Comparison of ENCODE assay signal across 15 mouse cellular contexts in the genomic region with DNA sequence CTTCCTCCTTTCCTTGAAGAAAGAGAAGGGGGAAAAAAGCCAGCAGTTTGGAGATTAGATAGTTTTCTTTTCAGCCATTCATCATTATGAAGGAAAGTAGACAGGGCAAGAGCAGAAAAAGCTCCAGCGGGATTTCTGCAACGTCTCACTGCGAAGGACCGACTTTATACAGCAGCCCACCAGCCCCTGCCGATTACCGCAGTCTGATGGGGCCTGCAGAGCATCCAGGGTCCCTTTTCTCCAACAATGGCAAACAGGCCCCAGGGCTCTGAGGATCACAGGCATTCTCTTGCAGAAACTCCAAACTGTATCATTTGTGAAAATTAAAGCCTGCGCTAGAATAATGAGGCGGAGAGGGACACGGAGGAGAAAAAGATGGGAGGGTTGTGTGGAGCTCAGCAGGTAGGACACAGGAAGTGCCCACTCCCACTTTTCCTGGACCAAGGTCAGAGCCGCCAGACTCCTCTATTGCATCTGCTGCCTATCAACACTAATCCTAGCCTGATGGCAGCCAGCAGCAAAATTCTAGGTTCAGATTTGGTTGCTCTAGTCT. TPM values are rescaled to one million over a fixed set of nuclear protein-coding genes. Genes with fewer than 3 reads are reported as not detected.
DNase-seq lines count a peak whose midpoint lies in the region; ATAC-seq and TF ChIP-seq lines count a peak whose summit lies in the region.
"Had no signal": no experiment of that assay in that cellular context is flagged by ENCODE, and none has a peak within 500 bp of the region (broad histone marks: within the 10 kb centered on the region; RNA-seq: fewer than 3 reads in every experiment).

No protein-coding gene starts in this region.

- WGBS in lung, embryonic 14.5 days: 42% methylated on average over 10 of the region's 10 CpGs
- 21% methylated on average over 10 of the region's 10 CpGs for WGBS in embryonic facial prominence, embryonic 13.5 days
- WGBS in limb, embryonic 12.5 days: 20% methylated on average over 10 of the region's 10 CpGs
- 37% methylated on average over 10 of the region's 10 CpGs for WGBS in midbrain, postnatal 0 days

- peaks cover 26% of the 10 kb centered on the region for H3K36me3 ChIP-seq in lung, embryonic 14.5 days (ENCODE audit: insufficient read depth)
- H3K36me3 ChIP-seq in embryonic facial prominence, embryonic 13.5 days: peaks cover 3% of the 10 kb centered on the region; the same call in 1 of the 2 replicates
- H3K36me3 ChIP-seq in limb, embryonic 12.5 days: peaks cover 21% of the 10 kb centered on the region
- H3K36me3 ChIP-seq in midbrain, postnatal 0 days (ENCODE audit: insufficient read depth, low read length): no peaks in the 10 kb centered on the region

- no peak overlapping the region for H3K9ac ChIP-seq in lung, embryonic 14.5 days
- H3K9ac ChIP-seq in embryonic facial prominence, embryonic 13.5 days: no peak overlapping the region
- H3K9ac ChIP-seq in limb, embryonic 12.5 days (replicated peaks): no peak overlapping the region
- no peak overlapping the region for H3K9ac ChIP-seq in midbrain, postnatal 0 days (replicated peaks; ENCODE audit: low read length, poor library complexity, severe bottlenecking)

- H3K27me3 ChIP-seq in lung, embryonic 14.5 days (ENCODE audit: insufficient read depth, low read length): peaks cover 4% of the 10 kb centered on the region; the same call in 1 of the 2 replicates
- H3K27me3 ChIP-seq in embryonic facial prominence, embryonic 13.5 days: peaks cover 23% of the 10 kb centered on the region
- H3K27me3 ChIP-seq in limb, embryonic 12.5 days: no peaks in the 10 kb centered on the region
- no peaks in the 10 kb centered on the region for H3K27me3 ChIP-seq in midbrain, postnatal 0 days (ENCODE audit: insufficient read depth, low read length)

- no peaks in the 10 kb centered on the region for H3K9me3 ChIP-seq in lung, embryonic 14.5 days (ENCODE audit: low read depth, low read length)
- no peaks in the 10 kb centered on the region for H3K9me3 ChIP-seq in embryonic facial prominence, embryonic 13.5 days
- no peaks in the 10 kb centered on the region for H3K9me3 ChIP-seq in limb, embryonic 12.5 days
- no peaks in the 10 kb centered on the region for H3K9me3 ChIP-seq in midbrain, postnatal 0 days (ENCODE audit: low read length)

- no peak for DNase-seq in lung, embryonic 14.5 days
- DNase-seq in lung, adult 18-20 months: no peak
- DNase-seq in midbrain, postnatal 0 days (ENCODE audit: low spot score): no peak
- no peak for DNase-seq in embryo, embryonic 10 days (ENCODE audit: low spot score)
- DNase-seq in kidney, postnatal 4 days: no peak
- DNase-seq: cerebellum, adult 11 months; gastrocnemius, adult 2 months; heart, adult 18-20 months; layer of hippocampus, postnatal 36 days; left cerebral cortex, postnatal 4 days; lung, adult 2 months had no signal

- H3K4me2 ChIP-seq in lung, embryonic 14.5 days: no peak overlapping the region
- peak overlapping the region; percentile 32 for H3K4me2 ChIP-seq in embryonic facial prominence, embryonic 13.5 days
- H3K4me2 ChIP-seq in limb, embryonic 12.5 days: peak overlapping the region; percentile 39
- 0 out of 2 replicates have a peak overlapping the region, but pooled peaks have one; percentile 15 for H3K4me2 ChIP-seq in midbrain, postnatal 0 days (ENCODE audit: low read depth, low read length, poor library complexity, severe bottlenecking)

- H3K4me3 ChIP-seq in lung, embryonic 14.5 days (ENCODE audit: low read depth, low read length): no peak overlapping the region
- H3K4me3 ChIP-seq in embryonic facial prominence, embryonic 13.5 days: no peak overlapping the region
- no peak overlapping the region for H3K4me3 ChIP-seq in limb, embryonic 12.5 days (replicated peaks)
- H3K4me3 ChIP-seq in midbrain, postnatal 0 days (ENCODE audit: low read depth, low read length): no peak overlapping the region
- H3K4me3 ChIP-seq: gastrocnemius, adult 2 months had no signal

- no peak for TF ChIP-seq CTCF in lung, embryonic 14.5 days (IDR thresholded peaks at IDR 0.05; ENCODE audit: low read depth)
- TF ChIP-seq CTCF in midbrain, postnatal 0 days (IDR thresholded peaks at IDR 0.05): no peak

- peaks cover 9% of the 10 kb centered on the region; the same call in 1 of the 2 replicates for H3K4me1 ChIP-seq in lung, embryonic 14.5 days (ENCODE audit: insufficient read depth)
- H3K4me1 ChIP-seq in embryonic facial prominence, embryonic 13.5 days: peaks cover 30% of the 10 kb centered on the region
- H3K4me1 ChIP-seq in limb, embryonic 12.5 days (replicated peaks): peaks cover 59% of the 10 kb centered on the region
- H3K4me1 ChIP-seq in midbrain, postnatal 0 days (ENCODE audit: insufficient read depth, low read length): no peaks in the 10 kb centered on the region

- H3K27ac ChIP-seq in lung, embryonic 14.5 days (ENCODE audit: low read depth): peak overlapping the region; percentile 25; the same call in 1 of the 2 replicates
- no peak overlapping the region for H3K27ac ChIP-seq in embryonic facial prominence, embryonic 13.5 days
- H3K27ac ChIP-seq in limb, embryonic 12.5 days: peak overlapping the region; percentile 94
- H3K27ac ChIP-seq in midbrain, postnatal 0 days (ENCODE audit: low read depth, low read length): no peak overlapping the region
- H3K27ac ChIP-seq: gastrocnemius, adult 2 months had no signal

- ATAC-seq in lung, embryonic 14.5 days (ENCODE audit: insufficient read depth): no peak
- no peak for ATAC-seq in embryonic facial prominence, embryonic 13.5 days (ENCODE audit: insufficient number of reproducible peaks, insufficient read depth, low FRiP score, low TSS enrichment, low read depth)
- no peak for ATAC-seq in limb, embryonic 12.5 days (ENCODE audit: insufficient number of reproducible peaks, insufficient read depth, low FRiP score, low TSS enrichment, low read depth)
- ATAC-seq in midbrain, postnatal 0 days (ENCODE audit: low FRiP score): no peak
- ATAC-seq: intestine, postnatal 0 days had no signal

RNA-seq across cellular contexts. Expression of gene Tbx4, which starts 32.2 kb away (rescaled TPM):
- 67.9 and 73.4 TPM in 2 replicates for polyA plus RNA-seq in lung, embryonic 14.5 days (2014; fragmentation: Nextera tagmentation; extraction: Ambion mirVana)
- polyA plus RNA-seq in embryonic facial prominence, embryonic 13.5 days (2015; fragmentation: Nextera tagmentation; extraction: Ambion mirVana): 3.0 and 3.1 TPM in 2 replicates
- 39.2 and 44.0 TPM in 2 replicates for polyA plus RNA-seq in limb, embryonic 12.5 days (2016; fragmentation: Nextera tagmentation; extraction: Ambion mirVana)
- 0.05 and 0.27 TPM in 2 replicates for total RNA-seq in midbrain, postnatal 0 days (2014; rRNA removed)
- 0.20 and 0.37 TPM in 2 replicates for polyA plus RNA-seq in midbrain, postnatal 0 days (2015; fragmentation: Nextera tagmentation; extraction: Ambion mirVana)
- total RNA-seq: megakaryocyte, adult 5-6 weeks had no signal
- polyA plus RNA-seq: intestine, postnatal 0 days had no signal

Comparison
In these comparisons a context has a peak if more than half of its experiments do, and no peak if none do; other contexts are left out.
1. H3K27ac ChIP-seq: peak in lung, embryonic 14.5 days (single experiment) and limb, embryonic 12.5 days (single experiment); none in embryonic facial prominence, embryonic 13.5 days (single experiment) and midbrain, postnatal 0 days (single experiment).